Mouse (Mus musculus) midbrain, embryonic 10.5 days (tissue): Measurements from ENCODE around the gene Fam208a. TPM values are rescaled to one million over a fixed set of nuclear protein-coding genes. Genes with fewer than 3 reads are reported as not detected.

Experiments
- DNase-seq: peaks from one replicate; pipeline ENCODE4 v3.0.0-alpha.2; 2017; ENCODE audit warnings: low spot score
- H3K27ac ChIP-seq: fragments of 300-500 bp; sonication (generic); replicated peaks from 2 replicates; pipeline ENCODE4 v1.5.1; 2016; ENCODE audit warnings: mild to moderate bottlenecking
- H3K27me3 ChIP-seq: fragments of 300-500 bp; sonication (generic); 2 replicates; pipeline ENCODE4 v1.6.1; 2016; ENCODE audit warnings: low read depth, mild to moderate bottlenecking; ENCODE audit not compliant: poor library complexity, severe bottlenecking
- H3K36me3 ChIP-seq: fragments of 300-500 bp; sonication (generic); 2 replicates; pipeline ENCODE4 v1.6.1; 2016; ENCODE audit warnings: mild to moderate bottlenecking, moderate library complexity
- H3K4me1 ChIP-seq: fragments of 300-500 bp; sonication (generic); 2 replicates; pipeline ENCODE4 v1.6.1; 2016
- H3K4me3 ChIP-seq: fragments of 300-500 bp; sonication (generic); 2 replicates; pipeline ENCODE4 v1.5.1; 2016; ENCODE audit warnings: mild to moderate bottlenecking, moderate library complexity
- H3K9me3 ChIP-seq: fragments of 300-500 bp; sonication (generic); replicated peaks from 2 replicates; pipeline ENCODE4 v1.6.1; 2016; ENCODE audit warnings: mild to moderate bottlenecking
- microRNA-seq: library from miRNA; unstranded; fragments of <30 nt; microRNA quantifications from one replicate; pipeline ENCODE4, GENCODE M21; 2017
- polyA plus RNA-seq: library from polyadenylated mRNA; unstranded; fragments of >200 nt; fragmentation: Nextera tagmentation; extraction: Ambion mirVana; gene quantifications from 2 replicates; pipeline ENCODE4 v1.2.1, GENCODE M21; 2016

Gene Fam208a
- polyA plus RNA-seq, 1 experiment from 2014 or later = 12.1 TPM

- Histone ChIP-seq H3K4me3 (no peak overlapping the region), H3K36me3 (no peaks in the 10 kb centered on the region), H3K27ac (no peak overlapping the region), H3K4me1 (no peaks in the 10 kb centered on the region), H3K27me3 (no peaks in the 10 kb centered on the region), H3K9me3 (0 out of 2 replicates have a peak, but pooled peaks cover 4% of the 10 kb centered on the region)
- DNase-seq = no peak
Measured at GRCm38 (mm10) chr14:27524541-27524940, 95.9 kb downstream of the Fam208a start.

Small RNAs within 50 kb of the gene (microRNA-seq; reads per million reads assigned to microRNA genes)
- not detected for gene Gm23633

Other genes with a start within 250 kb of the Fam208a start
- 14.5 and 16.7 TPM in 2 replicates for gene Ccdc66, start 79.6 kb downstream of the Fam208a start, polyA plus RNA-seq
- 9.2 and 13.8 TPM in 2 replicates for gene Erc2, start 193.6 kb downstream of the Fam208a start, polyA plus RNA-seq